Mouse (Mus musculus): ENCODE data around the gene Hadha.
A peak's percentile ranks its signal among the peaks of the same experiment; 100 is the strongest.

Gene Hadha

GRCm38 (mm10) chr5:30112533-30113068 lies 42.4 kb downstream of the Hadha start:
- DNase-seq (ENCODE audit: low read depth, low spot score), result no peak

- DNase-seq (ENCODE audit: low read depth, low spot score), result no peak
Observed at GRCm38 (mm10) chr5:30111771-30112170, 43.2 kb downstream of the Hadha start.

DNA sequence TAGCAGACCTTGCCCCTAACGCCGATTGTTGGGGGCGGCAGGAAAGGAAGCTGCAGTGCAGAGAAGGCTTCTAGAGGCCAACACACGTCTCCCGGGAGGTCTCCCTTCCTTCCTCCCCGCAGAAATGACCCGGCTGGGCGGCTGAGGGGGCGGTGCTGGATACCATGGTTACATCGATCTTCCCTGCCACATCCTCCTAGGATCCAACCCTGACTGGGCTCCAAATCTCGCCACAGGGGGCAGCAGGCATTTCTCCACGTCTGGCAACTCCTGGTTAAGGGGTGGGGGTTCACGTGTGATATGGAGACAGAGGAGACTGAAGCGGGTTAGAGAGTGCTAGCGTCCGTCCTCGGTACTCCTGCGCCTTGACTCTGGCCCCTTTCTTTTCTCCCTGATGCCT lies 43.8 kb downstream of the Hadha start:
- DNase-seq (ENCODE audit: low read depth, low spot score), result no peak

DNA sequence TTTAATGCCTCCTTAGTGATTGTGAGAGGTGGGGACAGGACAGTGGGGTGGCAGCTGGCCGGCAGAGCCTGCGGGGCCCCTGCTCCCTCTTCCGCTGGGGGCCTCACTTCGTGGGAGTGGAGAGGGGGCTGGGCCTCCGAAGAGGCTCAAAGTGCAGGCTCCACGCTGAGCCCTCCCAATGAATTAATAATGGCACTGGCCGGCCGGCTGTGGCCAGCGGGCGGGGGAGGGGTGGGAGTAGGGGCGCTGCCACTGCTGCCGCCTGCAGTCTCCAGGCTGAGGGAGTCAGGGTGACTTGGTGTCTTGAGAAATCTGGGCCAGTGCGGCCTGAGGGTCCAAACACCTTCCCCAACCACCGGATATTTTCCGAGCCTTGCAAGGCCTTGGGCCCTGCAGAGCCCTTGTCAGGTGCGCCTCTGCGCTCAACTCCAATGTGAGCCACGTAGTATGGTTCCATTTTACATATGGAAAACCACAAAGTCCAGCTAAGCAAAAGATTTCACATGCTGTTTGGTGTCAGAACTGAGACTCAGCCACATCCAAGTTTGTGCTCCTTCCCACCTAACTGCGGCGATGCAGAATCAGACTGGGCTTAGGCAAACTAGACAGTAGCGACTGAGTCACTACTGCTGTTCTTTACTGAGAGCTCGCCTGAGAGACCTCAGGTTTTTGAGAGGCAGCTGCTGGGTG lies 44.4 kb downstream of the Hadha start:
- DNase-seq (ENCODE audit: low read depth, low spot score), result no peak

DNA sequence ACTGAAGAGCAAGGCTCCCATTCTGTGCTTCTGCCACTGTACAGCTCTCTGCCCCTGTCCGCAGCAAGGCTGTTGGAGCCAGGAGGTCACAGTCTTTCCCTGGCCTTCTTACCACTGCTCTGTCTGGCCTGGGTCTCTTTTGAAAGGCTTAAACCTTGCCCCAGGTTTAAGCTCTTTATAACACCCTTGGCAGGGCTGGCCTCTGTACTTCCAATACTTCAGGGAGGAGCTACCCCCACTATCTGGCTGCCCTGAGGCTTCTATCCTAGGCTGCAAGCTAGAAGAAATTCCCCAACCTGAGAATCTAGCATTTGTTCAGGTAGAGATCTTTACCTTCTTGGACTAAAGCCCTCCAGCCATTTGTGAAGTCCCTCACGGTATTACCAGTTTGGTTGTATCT lies 45.1 kb downstream of the Hadha start:
- DNase-seq (ENCODE audit: low read depth, low spot score), result no peak

DNA sequence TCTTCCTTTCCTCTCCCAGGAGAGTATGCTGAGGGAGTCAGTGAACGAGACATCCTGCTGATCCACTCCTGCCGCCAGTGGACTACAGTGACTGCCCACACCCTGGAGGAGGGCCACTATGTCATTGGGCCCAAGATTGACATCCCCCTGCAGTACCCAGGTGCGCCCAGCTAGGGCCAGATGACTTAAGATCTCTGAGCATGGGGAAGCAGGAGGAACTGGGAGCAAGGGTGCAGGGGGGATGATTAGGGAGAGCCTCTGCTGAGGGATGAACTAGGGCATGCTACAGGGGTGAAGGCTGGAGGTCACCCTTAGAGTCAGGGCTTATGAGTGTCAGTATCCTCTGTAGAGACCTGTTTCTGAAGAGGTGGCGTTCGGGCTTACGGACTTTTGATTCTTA lies 46.7 kb downstream of the Hadha start:
- DNase-seq (ENCODE audit: low read depth, low spot score), result no peak

GRCm38 (mm10) chr5:30107611-30108041 lies 47.3 kb downstream of the Hadha start:
- DNase-seq (ENCODE audit: low read depth, low spot score), result no peak

- DNase-seq (ENCODE audit: low read depth, low spot score), result no peak
Observed at GRCm38 (mm10) chr5:30107186-30107585, 47.8 kb downstream of the Hadha start.

DNA sequence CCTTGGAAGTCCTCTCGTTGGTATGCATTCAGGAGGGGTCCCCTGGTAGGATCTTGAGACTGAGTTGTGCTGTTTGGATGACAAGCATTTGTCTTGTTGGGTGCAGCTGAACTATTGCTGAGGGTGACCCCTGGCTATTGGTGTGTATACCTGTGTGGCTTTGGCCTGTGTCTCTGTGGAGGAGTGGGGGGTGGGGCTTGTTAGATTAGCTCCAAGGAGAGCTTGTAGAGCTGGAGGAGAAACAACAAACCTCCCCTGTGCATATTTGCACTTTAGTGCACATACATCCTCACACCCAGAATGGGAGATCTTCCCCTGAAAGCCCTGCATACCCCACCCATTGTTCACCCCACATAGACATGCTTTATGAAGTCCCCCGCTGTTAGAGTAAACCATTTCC lies 48.2 kb downstream of the Hadha start:
- DNase-seq (ENCODE audit: low read depth, low spot score), result no peak

DNA sequence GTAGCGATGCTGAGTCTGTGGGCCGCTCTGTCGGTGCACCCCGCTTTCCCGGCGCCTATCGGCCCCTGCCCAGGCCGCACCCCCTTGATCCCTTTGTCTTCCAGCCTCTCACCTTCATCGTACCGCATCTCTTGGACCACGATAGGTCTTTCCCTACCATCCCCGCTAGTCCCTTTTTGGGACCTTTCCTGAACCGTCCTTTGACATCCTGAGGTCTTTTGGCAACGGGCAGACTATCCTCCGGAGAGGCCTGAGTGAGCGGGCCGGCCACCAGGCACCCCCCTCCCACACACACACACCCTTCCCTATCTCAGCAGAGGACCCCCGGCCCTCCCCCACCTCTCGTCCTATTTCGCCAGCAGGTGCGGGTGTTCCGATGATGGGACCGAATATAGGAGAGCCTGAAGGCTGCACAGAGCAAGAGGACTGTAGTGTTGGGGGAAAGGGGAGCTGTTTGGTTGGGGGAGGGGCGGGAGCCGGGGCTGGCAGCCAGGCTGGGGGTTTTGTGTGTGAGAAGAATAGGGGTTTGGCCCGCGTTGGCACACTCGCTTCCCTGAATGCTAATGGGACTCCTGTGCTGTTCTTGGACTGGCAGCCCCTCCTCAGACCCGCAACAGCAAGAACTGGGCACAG lies 49.2 kb downstream of the Hadha start, which contains the start of gene 3110082J24Rik:
3110082J24Rik (minus strand) TSS at position 419 of the 633 bp plus-strand sequence.
- DNase-seq (ENCODE audit: low read depth, low spot score), result no peak

DNA sequence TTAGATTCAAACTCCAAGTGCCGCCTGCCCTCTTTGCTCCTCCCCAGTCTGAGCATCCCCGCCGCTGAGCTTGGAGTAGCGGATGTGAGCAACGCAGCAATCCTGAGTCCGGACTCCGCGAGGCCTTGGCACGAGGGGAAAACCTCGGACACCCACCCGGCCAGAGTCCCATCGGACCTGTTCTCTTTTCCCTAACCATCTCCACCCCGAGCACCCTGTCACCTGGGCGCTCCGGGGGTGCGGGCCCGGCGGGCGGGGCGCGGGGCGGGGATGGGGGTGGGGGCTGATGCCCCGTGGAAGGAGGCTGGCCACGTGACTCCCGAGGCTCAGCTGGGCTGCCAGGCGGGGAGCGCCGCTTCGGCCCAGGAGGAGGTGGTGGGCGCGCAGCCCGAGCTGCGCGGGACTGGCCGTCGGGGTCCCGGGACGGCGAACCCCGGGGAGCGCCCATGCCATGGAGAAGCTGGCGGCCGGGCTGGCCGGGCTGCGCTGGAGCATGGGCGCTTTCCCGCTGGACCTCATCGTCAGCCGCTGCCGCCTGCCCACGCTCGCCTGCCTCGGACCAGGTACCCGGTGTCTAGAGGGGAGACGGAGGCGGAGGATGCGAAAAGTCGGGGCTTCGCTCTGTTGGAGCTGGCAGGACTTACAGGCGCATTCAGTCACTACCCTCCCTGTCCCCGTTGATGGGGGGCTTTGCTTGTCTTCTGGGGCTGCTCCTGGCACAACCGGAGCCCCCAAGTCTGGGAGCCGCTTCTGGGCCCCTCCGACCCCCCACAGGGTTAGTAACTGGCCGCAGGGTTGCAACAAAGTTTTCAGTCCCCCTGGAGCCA lies 49.9 kb downstream of the Hadha start, which contains the start of gene Garem2:
Garem2 (plus strand) TSS at position 321 of the 827 bp plus-strand sequence.
- peak; percentile 65 for DNase-seq (ENCODE audit: low read depth, low spot score)

GRCm38 (mm10) chr5:30104339-30104738 lies 50.6 kb downstream of the Hadha start:
- peak; percentile 79 for DNase-seq (ENCODE audit: low read depth, low spot score)

DNA sequence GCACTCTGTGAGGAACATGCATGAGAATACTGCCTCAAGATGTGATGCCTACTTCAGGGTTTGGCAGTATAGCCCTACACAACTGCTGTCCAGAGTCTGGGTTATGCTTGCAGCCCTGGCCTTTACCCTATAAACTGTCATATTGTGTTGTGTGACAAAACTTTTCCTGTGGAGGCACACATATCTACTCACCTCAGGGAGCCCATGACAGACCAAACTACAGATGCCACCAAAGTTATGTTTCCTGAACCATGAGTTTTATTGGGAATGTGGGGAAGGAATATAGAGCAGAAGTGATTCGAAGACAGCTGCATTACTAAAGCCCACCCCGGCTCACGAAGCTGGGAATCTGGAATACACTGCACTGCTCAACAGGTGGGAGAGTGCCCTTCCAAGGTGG lies 51.6 kb downstream of the Hadha start:
- DNase-seq (ENCODE audit: low read depth, low spot score), result no peak

DNA sequence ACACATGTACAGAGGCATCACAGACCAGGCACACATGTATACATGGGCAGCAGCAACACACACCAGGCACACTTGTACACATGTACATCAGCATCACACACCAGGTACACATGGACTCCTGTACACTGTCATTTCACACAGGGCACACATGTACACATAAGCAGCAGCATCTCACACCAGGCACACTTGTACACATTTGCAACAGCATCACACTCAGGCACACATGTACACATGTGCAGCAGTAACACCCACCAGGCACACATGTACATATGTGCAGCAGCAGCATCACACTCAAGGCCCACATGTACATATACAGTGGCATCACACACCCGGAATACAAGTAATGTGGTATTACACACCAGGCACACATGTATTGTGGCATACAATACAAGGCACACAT lies 56.7 kb downstream of the Hadha start:
- no peak for DNase-seq (ENCODE audit: low read depth, low spot score)

DNA sequence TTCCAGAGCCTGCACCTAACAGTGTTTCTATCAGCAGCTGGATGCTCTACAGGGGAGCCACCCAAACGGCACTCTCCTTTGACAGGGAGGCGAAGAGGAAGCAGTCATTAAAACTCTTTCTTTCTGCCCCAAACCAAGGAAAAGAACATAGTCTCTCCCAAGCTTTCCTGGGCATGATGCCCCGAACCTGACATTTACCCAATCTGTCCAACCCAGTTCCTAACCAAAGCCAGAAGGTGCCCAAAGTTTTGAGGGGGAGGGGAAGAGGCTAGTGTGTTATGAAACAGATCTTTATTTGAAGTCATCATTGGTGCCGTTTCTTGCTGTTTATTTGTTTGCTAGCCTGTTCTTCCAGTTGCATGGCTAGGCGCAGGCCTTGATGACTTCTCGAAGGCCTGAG lies 59.2 kb downstream of the Hadha start:
- no peak for DNase-seq (ENCODE audit: low read depth, low spot score)

DNA sequence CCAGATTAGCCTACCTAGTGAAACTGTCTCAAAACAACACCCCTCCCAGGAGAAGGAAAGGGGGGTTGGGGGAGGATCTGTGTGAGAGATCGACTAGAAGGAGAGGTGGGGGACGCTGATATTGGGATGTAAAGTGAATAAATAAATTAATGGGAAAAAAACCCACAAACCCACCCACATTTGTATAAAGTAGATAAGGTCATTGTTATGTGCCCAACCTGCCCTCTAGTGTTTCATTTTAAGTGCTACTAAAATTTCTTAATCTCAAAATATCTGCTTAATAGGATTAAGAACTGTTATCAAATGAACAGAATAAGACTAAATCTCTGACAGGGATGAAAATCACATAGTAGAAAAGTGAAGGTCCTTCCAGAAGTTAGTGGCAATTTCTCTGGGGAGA lies 60.6 kb downstream of the Hadha start:
- DNase-seq (ENCODE audit: low read depth, low spot score), result no peak

DNA sequence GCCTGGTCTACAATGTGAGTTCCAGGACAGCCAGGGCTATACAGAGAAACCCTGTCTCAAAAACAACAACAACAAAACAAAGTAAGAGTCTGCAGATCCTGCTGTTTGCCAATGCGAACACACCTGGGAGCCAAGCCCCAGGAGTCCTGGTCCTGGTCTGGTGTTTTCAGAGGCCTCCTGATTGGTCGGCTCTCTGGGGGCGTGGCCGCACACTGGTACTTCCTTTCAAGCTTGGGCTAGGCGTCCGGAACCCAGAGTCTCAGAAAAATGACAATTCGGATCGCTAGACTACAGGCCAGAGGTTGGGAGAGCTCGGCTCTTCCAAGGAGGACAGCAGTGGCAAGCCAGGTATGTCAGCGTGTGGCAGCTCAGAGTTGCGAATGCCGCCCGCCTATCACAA lies 62.3 kb downstream of the Hadha start:
- no peak for DNase-seq (ENCODE audit: low read depth, low spot score)

DNA sequence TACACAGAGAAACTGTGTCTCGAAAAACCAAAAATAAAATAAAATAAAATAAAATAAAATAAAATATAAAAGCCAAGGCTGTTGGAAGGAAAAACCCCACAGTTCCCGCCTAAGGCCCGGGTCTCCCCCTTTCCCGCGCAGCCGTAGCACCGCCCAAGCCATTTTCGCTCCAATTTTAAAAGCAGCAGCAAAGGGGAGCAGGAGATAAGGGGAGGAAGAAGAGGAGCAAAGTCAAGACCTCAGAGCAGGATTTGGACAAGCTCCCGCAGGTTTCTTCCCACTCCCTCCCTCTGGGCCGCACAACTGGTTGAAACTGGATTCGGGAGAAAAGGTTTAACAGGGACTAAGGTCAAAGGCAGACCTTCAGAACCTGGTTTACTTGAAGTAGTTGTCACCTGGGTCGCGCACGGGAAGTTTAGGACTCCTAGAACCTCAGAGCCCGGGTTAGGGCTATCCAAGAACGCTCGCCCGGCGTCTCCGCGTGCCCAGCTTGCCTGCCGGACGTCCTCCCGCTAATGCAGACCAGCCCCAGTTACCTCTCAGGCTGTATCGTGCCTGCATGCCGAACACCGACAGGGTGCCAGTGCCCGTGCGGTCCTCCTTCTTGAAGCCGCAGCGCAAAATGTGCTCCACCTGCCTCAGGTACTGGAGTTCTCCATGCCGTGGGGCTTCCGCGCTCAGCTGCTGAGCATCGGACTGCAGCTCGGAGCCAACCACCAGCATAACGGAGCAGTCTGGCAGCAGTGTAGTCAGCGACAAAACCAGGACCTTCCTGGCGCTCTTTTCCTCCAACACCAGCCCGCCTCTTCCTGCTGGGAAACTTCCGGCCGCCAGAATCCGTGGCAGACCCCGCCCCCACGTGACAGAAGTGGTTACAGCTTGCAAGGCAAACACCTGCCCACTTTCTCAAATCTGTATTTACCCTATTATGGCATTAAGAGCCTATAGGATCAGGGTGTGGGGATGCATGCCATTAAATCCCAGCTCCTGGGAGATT lies 81.8 kb downstream of the Hadha start, which contains the start of gene Tyms:
Tyms (minus strand) TSS at position 793 of the 997 bp plus-strand sequence.
- DNase-seq (ENCODE audit: low read depth, low spot score), result peak; percentile 92

- DNase-seq (ENCODE audit: low read depth, low spot score), result peak; percentile 23
Observed at GRCm38 (mm10) chr5:30072377-30072776, 82.6 kb downstream of the Hadha start.

DNA sequence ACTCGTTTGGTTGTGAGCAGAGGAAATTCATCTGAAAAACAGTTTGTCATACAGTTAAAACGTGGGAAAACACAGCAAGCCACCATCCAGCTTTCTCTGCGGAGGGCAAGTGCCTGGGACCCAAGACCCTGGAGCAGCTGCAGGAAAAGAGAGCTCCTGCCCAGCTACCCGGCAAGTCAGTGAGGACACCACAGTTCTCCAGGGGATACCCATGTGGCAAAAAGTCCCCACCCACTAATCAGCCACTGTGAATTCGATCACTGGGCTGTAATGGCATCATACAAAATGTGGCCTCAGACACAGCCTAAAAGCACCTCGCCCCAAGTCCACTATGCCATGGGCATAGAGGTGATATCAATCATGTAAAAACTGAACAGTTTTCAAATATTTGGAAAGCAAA lies 83.3 kb downstream of the Hadha start:
- no peak for DNase-seq (ENCODE audit: low read depth, low spot score)

Data from 3T3-L1 (cell line).